Mouse (Mus musculus) embryonic stem cell, embryonic (primary cell): ENCODE measurements at regions not wholly inside any gene's neighbourhood (a gene's known extent, or its start where the extent isn't known, plus 50 kb on each side); places are given as distances from the start of the nearest gene placed in this dataset.

Source experiments
- CTCF ChIA-PET, 4 experiments: fragments of 300-600 bp in 2 of 4; fragments of 350-600 bp in 2 of 4; sonication (Branson Sonifier 250); formaldehyde crosslinking; loops; one replicate each; lab custom pipeline; 2022; ENCODE audit warnings: inconsistent platforms in 2 of 4; lab: Charles Lee
- POLR2A ChIA-PET, 4 experiments: fragments of 300-600 bp in 2 of 4; fragments of 350-600 bp in 2 of 4; sonication (Branson Sonifier 250); formaldehyde crosslinking; loops; one replicate each; lab custom pipeline; 2022; ENCODE audit warnings: antibody characterized with exemption in 4 of 4, inconsistent platforms in 1 of 4; lab: Charles Lee

DNA sequence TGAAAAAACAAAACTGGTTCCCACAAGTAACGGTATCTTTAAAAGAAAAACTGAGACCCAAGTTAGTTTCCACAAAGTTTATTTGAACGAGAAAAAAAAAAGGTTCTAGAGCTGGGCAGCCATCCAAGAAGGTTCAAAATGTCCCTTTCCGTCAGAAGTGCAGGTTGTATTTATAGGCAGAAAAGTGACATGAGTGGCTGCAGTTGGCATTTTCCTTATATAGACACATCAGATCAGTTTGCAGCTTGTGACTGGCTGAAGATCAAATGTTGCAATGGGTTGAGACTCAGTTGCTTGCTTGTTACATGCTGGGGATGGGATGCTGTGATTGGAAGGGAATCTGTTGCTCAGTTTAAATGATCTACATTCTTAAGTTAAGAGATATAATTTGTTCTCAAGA, 80.7 kb upstream of the Pde3a start:
- CTCF ChIA-PET: no interaction called here
- POLR2A ChIA-PET: no interaction called here

DNA sequence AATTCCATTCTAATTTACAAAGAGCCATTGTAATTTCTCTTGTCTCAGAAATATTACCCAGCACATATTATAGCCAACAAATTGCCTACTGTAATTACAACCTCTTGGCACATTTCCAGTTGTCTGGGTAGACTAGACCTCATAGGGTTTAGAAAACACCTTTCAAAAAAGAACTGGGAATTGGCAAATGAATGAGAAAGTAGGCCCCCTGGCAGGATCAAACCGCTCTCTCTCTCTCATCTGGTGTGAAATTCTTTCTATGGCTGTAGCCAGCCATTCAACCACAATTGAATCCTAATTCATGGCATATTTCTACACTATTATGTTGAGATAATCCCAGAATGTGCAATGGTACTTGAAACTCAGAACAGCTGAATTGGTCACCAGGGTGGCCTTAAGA, 65.3 kb upstream of the Pde3a start:
- ChIA-PET CTCF (no interaction called here), POLR2A (no interaction called here)

DNA sequence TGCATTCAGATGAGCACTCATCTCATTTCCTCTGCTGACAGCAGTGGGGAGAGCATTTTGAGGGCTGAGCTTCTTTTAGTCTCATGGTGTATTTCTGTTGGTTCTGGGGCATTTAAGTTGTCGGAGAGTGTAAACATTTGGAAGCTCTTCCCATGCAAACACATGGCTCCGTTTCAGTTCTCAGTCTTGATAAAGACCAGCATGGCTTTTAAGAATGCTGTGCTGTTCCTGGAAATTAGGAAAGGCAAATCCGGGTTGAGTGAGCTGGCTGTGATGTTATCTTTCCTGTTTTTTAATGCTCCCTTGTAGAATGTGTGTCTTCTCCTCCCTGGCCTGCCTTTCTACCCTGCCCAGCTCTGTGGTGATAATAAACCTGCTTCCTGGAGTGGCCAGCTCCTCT, 61.0 kb upstream of the Pde3a start:
- ChIA-PET POLR2A (no interaction called here), CTCF (no interaction called here)

DNA sequence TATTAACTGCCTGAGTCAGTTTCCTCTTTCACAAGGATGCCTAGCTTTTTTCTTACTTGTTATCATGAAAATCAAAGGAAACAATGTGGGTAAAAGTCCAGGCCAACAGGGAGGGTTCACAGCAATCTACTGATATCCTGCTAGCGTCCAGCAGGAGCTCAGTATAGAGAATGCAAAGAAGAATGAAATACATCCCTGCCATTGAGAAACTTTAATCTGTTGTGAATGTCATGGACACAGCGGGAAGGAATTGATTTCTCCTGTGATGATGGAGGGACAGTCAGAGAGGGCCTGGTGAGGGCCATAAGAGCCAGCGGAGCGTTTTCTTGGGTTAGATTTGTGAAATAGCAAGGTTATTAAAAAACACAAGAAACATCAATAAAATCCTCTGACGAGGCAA, 60.0 kb upstream of the Pde3a start:
- CTCF ChIA-PET: no interaction called here

DNA sequence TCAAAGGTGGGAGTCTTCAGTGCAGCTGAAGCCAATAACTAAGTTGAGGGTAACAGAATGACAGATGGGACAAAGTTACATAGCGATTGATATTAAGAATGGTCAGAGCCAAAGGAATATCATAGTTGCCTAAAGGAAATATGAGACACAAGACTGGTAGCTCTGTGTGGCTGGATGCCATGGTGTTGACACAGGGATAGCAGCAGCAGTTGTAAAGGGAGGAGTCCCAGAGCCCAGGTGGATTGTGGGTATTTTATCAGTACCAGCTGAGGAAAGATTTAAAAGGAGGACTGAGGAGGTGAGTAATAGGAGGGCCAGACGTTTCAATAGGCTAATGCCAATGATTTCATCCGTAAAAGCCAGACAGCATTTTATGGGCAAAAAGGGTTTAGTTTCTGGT, 59.4 kb upstream of the Pde3a start:
- POLR2A ChIA-PET: no interaction called here
- CTCF ChIA-PET: no interaction called here

More for the DNA sequence above, 60.0 kb upstream of the Pde3a start:
- POLR2A ChIA-PET: no interaction called here

DNA sequence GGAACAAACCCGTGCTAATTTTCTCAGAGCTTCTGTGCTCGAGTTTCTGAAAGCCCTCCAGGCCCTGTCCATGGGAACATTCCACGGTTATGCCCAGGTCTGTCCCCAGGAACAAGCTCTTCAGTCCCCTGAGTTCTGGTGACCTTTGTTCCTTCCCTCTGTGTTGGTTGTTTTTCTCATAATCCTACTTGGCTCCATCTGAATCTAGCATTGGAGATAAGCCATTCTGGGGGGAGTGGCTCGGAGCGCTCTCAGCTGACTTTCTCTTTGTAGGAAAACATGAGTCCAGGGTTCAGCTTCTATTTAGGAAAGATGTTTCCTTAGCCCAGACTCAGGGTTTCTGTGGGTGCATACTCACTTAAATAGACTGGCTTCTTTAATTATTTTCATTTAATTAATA, 58.7 kb upstream of the Pde3a start:
- ChIA-PET CTCF (no interaction called here), POLR2A (no interaction called here)

DNA sequence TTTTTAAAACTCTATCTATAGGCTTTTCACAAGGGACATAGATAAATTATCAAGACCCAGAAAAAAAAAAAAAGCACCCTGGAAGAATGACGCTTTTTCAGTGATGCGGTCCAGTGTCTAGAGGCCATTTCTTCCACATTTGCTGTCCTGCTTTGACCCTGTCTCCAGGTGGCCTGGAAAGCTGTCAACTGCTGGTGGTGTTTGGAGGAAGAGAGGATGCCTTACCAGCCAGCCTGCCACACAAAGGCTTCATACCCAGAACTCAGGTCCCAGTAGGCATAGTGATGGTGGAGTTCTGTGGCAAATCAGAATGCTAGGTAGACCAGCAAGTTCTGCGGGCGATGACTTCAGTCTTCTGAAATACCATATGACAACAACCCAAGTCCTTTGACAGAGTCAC, 51.6 kb upstream of the Pde3a start:
- POLR2A ChIA-PET: no interaction called here

More for the DNA sequence above, 51.6 kb upstream of the Pde3a start:
- CTCF ChIA-PET: no interaction called here
